ENCODE assay signal across 12 mouse cellular contexts in genomic region chr16:10722882-10723544, GRCm38 (mm10).
DNase-seq lines count a peak whose midpoint lies in the region; ATAC-seq and TF ChIP-seq lines count a peak whose summit lies in the region.
"Had no signal": no experiment of that assay in that cellular context is flagged by ENCODE, and none has a peak within 500 bp of the region (broad histone marks: within the 10 kb centered on the region; RNA-seq: fewer than 3 reads in every experiment).

No protein-coding gene starts in this region.

- H3K27ac ChIP-seq in cerebellum, adult 2 months (ENCODE audit: insufficient read depth, low read length): no peak overlapping the region
- peak overlapping the region; percentile 1 for H3K27ac ChIP-seq in lung, embryonic 16.5 days (ENCODE audit: low read length)
- no peak overlapping the region for H3K27ac ChIP-seq in stomach, embryonic 15.5 days
- H3K27ac ChIP-seq: liver, embryonic 13.5 days had no signal

- no peak overlapping the region for H3K4me2 ChIP-seq in lung, embryonic 16.5 days (ENCODE audit: low read depth, low read length)
- no peak overlapping the region for H3K4me2 ChIP-seq in stomach, embryonic 15.5 days
- H3K4me2 ChIP-seq: liver, embryonic 13.5 days had no signal

- peaks cover 19% of the 10 kb centered on the region for H3K4me1 ChIP-seq in cerebellum, adult 2 months (ENCODE audit: control insufficient read depth, insufficient read depth, low read length)
- peaks cover 42% of the 10 kb centered on the region for H3K4me1 ChIP-seq in lung, embryonic 16.5 days (replicated peaks; ENCODE audit: control insufficient read depth, insufficient read depth, low read length)
- peaks cover 9% of the 10 kb centered on the region; the same call in 1 of the 2 replicates for H3K4me1 ChIP-seq in stomach, embryonic 15.5 days

- H3K36me3 ChIP-seq in lung, embryonic 16.5 days (ENCODE audit: control insufficient read depth, insufficient read depth, low read length): no peaks in the 10 kb centered on the region
- no peaks in the 10 kb centered on the region for H3K36me3 ChIP-seq in stomach, embryonic 15.5 days
- H3K36me3 ChIP-seq: liver, embryonic 13.5 days had no signal

- no peaks in the 10 kb centered on the region for H3K9me3 ChIP-seq in lung, embryonic 16.5 days (ENCODE audit: control insufficient read depth, low read length)
- H3K9me3 ChIP-seq in stomach, embryonic 15.5 days: no peaks in the 10 kb centered on the region
- H3K9me3 ChIP-seq: liver, embryonic 13.5 days had no signal

- H3K4me3 ChIP-seq in cerebellum, adult 2 months (replicated peaks; ENCODE audit: insufficient read depth, low read depth, low read length): no peak overlapping the region
- H3K4me3 ChIP-seq in lung, embryonic 16.5 days (ENCODE audit: low read length): no peak overlapping the region
- H3K4me3 ChIP-seq in stomach, embryonic 15.5 days (replicated peaks): no peak overlapping the region
- H3K4me3 ChIP-seq: liver, embryonic 13.5 days had no signal

- ATAC-seq in lung, embryonic 16.5 days (ENCODE audit: low read depth): no peak
- peak; percentile 53 for ATAC-seq in activated CD4-positive, CD25-positive, alpha-beta regulatory T cell, adult 4 months
- ATAC-seq in stomach, embryonic 15.5 days (ENCODE audit: insufficient read depth, low FRiP score, low read depth): peak; percentile 74

- no peak overlapping the region for H3K9ac ChIP-seq in lung, embryonic 16.5 days (ENCODE audit: low read length)
- H3K9ac ChIP-seq in stomach, embryonic 15.5 days: no peak overlapping the region
- H3K9ac ChIP-seq: liver, embryonic 13.5 days had no signal

- TF ChIP-seq CTCF in cerebellum, adult 2 months (IDR thresholded peaks at IDR 0.05; ENCODE audit: borderline replicate concordance, insufficient read depth, low read depth, low read length): no peak

- WGBS in cerebellum, adult 2 months: 0% methylated on average over 1 of the region's 1 CpGs
- WGBS in lung, embryonic 16.5 days: 27% methylated on average over 1 of the region's 1 CpGs
- 35% methylated on average over 1 of the region's 1 CpGs for WGBS in stomach, embryonic 15.5 days

- no peaks in the 10 kb centered on the region for H3K27me3 ChIP-seq in cerebellum, adult 2 months (ENCODE audit: control insufficient read depth, insufficient read depth, low read length)
- H3K27me3 ChIP-seq in lung, embryonic 16.5 days (ENCODE audit: control insufficient read depth, insufficient read depth, low read depth, low read length): no peaks in the 10 kb centered on the region
- no peaks in the 10 kb centered on the region for H3K27me3 ChIP-seq in stomach, embryonic 15.5 days (replicated peaks)
- H3K27me3 ChIP-seq: liver, embryonic 13.5 days had no signal

- peak; percentile 42 for DNase-seq in cerebellum, adult 9-11 months
- no peak for DNase-seq in cerebellum, adult 2 months
- DNase-seq in lung, postnatal 4 days: no peak
- no peak for DNase-seq in frontal cortex, postnatal 25 days (ENCODE audit: low spot score in 2 of 2)
- no peak for DNase-seq in spleen, postnatal 10 days (ENCODE audit: low spot score in 2 of 2)
- DNase-seq: adrenal gland, adult 8-10 months; kidney, adult 8-10 months; liver, embryonic 13.5 days; right cerebral cortex, postnatal 4 days had no signal

- TF ChIP-seq POLR2A in cerebellum, adult 2 months (IDR thresholded peaks at IDR 0.05; ENCODE audit: borderline replicate concordance, insufficient read depth, low read length): no peak
